Mouse (Mus musculus): ENCODE measurements around the gene Napa.

The Napa gene

GRCm38 (mm10) chr7:16098021-16099017, at the start of gene Napa:
Napa (plus strand) TSS chr7:16098458.
- peak; percentile 100 for DNase-seq

GRCm38 (mm10) chr7:16048675-16049575, 49.3 kb upstream of the Napa start:
- peak; percentile 49 for DNase-seq

GRCm38 (mm10) chr7:16049576-16049915, 48.7 kb upstream of the Napa start:
- no peak for DNase-seq

- no peak for DNase-seq
Measured at GRCm38 (mm10) chr7:16050600-16050999, 47.7 kb upstream of the Napa start.

GRCm38 (mm10) chr7:16051883-16052595, 46.2 kb upstream of the Napa start:
- DNase-seq = peak; percentile 75

- DNase-seq = peak; percentile 98
Measured at GRCm38 (mm10) chr7:16052684-16053083, 45.6 kb upstream of the Napa start.

GRCm38 (mm10) chr7:16053105-16053504, 45.2 kb upstream of the Napa start:
- no peak for DNase-seq

- DNase-seq = no peak
Measured at GRCm38 (mm10) chr7:16054966-16055365, 43.3 kb upstream of the Napa start.

GRCm38 (mm10) chr7:16055665-16056064, 42.6 kb upstream of the Napa start:
- no peak for DNase-seq

GRCm38 (mm10) chr7:16056459-16057135, 41.7 kb upstream of the Napa start:
- DNase-seq = no peak

- DNase-seq = no peak
Measured at GRCm38 (mm10) chr7:16057136-16057534, 41.1 kb upstream of the Napa start.

GRCm38 (mm10) chr7:16061219-16062098, 36.8 kb upstream of the Napa start, which contains the start of gene Zfp541:
Zfp541 (plus strand) TSS chr7:16061814.
- no peak for DNase-seq

- no peak for DNase-seq
Measured at GRCm38 (mm10) chr7:16062099-16062420, 36.2 kb upstream of the Napa start.

GRCm38 (mm10) chr7:16063490-16063889, 34.8 kb upstream of the Napa start:
- no peak for DNase-seq

- DNase-seq = no peak
Measured at GRCm38 (mm10) chr7:16070846-16071245, 27.4 kb upstream of the Napa start.

- no peak for DNase-seq
Measured at GRCm38 (mm10) chr7:16071906-16072305, 26.4 kb upstream of the Napa start.

- DNase-seq = no peak
Measured at GRCm38 (mm10) chr7:16079947-16080346, 18.3 kb upstream of the Napa start.

GRCm38 (mm10) chr7:16080581-16080980, 17.7 kb upstream of the Napa start:
- DNase-seq = no peak

GRCm38 (mm10) chr7:16083361-16083760, 14.9 kb upstream of the Napa start:
- DNase-seq = no peak

GRCm38 (mm10) chr7:16087587-16087986, 10.7 kb upstream of the Napa start:
- no peak for DNase-seq

- no peak for DNase-seq
Measured at GRCm38 (mm10) chr7:16094592-16094991, 3.7 kb upstream of the Napa start.

All from kidney, adult 11 months (tissue).